Mouse (Mus musculus) brain, embryonic 18.5 days (tissue): Measurements from ENCODE around the gene Lipm.

Experiments
- DNase-seq: peaks from one replicate; pipeline ENCODE4 v3.0.0-alpha.2; 2012; ENCODE audit warnings: low read depth, low spot score

The Lipm gene

DNA sequence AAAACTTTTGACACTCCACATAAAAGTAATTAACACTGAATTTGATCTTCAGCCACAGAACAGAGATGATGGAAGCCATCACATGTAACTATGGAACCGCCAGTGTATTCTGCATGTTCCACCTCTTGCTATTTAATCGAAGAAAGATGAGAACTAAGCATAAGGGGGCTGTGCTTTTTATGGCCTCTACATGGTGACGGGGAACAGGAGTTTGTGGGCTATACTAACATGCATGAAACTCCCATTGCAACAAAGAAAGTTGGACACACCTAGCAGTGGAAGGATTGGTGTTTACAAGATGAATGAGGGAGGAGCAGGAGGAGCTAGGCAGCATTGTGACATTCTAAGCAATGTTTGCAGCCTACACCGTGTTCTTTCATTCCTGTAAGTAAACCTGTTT lies at the start of gene Lipm:
TSS of gene Lipm (plus strand) at position 301 of the 400 bp plus-strand sequence.
- DNase-seq, result no peak

DNA sequence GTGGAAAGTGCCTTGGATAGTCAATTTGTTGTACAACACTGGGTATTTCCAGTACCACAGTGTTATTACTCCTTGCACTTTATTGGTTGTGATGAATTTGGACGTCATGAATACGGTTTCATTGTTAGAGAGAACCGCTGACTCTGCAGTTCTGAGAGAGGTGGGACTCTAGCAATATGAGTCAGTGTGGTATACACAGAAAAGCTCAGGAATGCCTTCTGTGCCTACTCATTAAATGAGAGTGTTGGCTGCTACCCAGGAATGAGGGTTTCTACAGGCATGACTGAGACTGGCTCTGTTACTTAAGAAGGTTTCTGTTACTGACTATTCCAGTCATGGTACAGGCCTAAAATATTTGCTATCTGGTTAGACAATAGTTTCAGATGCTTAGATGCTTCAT lies 49.2 kb upstream of the Lipm start:
- DNase-seq, result no peak

DNA sequence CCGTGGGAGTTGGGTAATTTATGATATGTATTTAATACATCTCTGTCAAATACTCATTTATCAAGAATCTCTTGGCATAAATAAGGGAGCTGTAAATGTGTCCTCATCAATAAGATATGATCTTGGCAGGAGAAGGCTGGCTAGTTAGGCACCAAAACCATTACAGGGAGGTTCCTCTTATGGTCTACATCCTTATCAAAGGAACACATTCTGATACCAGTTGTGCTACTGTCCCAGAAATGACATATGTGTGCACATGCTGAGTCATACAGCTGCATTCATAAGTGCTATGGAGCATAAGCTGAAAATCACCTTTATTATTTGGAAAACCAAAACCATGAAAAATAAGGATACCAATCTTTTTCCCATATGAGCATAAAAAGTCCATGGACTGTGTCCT lies 37.2 kb upstream of the Lipm start:
- DNase-seq, result no peak

DNA sequence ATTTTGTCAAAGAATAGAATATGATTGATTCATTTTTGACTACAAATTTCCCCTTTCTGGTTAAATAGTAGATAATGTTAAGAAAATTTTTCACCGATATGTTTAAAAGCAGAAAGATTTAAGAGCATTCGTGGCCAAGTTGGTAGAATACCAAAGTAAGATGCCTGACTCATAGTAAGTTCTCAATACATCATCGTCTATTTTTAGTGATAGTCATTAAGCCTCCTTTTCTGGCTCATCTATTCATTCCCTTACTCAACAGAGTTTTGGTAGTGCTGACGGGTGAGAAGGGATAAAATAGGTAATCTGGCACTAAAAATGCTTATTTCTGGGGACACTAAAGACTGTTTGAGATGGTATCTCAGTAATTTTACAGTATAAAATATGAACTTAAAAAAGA lies 36.7 kb upstream of the Lipm start:
- DNase-seq, result no peak

DNA sequence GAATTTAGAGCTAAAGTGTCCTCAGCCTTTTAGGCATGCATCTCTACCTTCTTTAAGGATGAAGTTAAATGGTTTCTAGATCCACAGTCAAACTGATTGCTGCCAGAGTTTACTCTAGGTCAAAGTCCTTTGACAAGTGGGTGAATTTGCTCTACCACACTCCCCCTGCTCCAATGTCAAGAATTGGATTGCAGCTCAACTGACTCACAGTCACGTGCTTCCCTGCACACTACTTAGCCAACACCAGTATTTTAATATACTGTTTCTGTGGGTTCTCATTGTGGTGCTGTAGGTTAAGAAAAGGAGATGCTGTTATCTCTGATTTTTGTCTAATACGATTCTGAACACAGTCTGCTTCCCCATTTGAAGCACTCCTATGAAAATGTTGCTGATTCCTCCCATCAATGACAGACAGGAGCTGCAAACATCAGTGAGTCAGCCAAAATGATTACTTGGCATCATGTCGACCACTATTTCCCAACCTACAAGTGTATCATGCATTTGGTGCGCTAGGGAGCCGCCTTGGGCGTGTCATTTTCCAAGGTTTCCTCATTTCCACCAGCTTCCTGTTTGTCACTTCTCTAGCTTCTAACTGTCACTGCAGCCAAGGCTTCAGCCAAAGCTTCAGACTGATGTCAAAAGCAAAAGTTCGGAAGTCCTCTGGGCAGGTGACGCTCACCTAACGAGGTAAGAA lies 33.8 kb upstream of the Lipm start, which contains the start of gene Lipn:
TSS of gene Lipn (plus strand) at position 580 of the 694 bp plus-strand sequence.
- no peak for DNase-seq

DNA sequence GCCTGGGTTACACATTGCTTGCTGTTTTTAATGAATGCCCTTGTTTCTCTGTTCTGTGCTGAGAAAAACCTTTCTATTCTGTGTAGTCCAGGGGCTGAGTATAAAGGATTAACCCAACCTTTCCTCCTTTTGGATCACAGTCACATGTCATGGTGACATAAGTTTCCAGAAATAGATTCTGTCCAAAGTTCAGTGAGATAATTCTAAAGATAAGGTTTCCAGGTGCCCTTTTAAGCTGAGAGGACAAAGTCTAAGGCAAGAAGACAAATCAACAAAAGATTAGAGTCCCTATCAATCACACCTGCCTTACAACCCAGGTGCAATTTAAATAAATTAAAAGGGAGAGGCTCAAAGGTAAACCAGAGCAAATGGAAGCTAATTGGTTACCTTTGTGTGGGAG lies 26.5 kb upstream of the Lipm start:
- no peak for DNase-seq

DNA sequence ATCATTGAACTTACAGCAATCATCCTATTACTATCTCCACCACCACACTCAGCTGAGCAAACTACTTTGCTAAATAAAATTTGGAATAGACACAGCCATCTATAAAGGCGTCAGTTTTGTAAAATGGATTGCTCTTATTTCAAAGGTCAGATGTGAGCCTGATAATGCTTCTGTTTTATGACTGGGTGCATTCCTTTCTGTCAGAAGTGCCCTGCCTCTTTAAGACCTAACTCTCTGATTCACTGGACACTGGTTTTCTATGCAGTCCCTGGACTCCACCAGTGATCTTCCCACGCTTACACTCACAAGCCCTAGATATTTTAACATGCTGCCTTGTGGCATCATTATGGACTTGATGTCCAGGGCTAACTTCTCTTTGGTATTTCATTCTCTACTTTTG lies 22.6 kb upstream of the Lipm start:
- DNase-seq, result no peak

DNA sequence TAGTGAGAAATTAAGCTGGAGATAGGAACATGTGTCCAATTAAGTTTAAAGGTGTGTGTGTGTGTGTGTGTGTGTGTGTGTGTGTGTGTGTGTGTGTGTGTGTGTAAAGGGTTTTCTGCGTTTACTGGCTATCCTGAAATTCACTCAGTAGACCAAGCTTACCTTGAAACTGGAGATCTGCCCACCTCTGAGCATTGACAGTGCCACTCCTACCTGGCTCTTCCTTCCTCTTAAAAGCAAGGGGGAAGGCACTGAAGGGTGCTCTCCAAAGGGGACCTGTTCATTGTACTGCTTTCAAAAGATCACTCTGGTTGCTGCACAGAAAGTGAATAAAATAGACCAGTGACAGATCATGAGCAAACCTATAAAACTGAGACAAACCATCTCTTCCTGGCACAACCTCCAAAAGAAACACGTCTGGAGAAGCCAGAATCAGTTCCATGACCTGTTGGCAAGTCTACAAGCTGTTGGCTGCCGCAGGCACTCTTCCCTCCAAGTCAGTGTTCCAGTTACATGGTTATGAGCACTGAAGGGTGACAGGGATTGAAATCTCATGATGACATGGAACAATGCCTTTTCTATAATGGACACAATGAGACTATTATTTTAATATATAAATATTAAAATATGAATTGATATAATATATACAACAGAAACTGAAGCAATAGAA lies 11.6 kb upstream of the Lipm start:
- no peak for DNase-seq

DNA sequence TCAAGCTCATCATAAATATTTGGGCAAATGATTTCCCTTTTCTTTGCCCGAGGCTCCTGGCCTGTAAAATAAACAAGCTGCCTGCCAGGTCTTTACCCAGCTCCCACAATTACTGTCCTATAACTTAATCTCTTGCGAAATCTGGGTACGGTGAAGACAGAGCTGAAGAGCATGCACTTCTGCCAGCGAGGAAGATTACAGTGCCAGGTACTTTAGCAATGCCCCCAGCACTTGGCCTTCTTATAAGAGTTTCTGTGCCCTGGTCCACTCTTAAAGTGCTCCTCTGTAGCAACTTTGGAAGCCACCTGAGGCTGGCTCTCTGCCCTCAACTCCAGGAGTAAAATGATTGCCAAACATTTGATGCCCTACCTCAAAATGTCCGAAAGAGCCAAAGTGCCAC lies 5.4 kb upstream of the Lipm start:
- no peak for DNase-seq

DNA sequence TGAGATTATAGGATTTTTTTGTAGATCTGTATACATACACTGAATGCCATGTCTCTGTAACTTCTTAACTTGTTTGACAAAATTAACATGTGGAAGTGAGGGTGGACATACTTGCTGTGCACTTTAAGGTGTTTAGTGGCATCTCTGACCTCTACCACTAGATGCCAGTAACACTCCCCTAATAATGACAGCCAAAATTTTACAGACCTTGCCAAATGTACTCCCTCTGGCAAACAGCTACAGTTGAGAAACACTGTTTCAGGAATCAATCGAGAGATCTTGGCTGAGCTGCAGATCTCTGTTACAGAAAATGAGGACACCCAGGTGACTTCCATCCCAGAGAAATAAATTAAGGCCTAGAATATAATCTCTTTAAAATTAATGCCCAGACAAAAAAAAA lies 4.5 kb upstream of the Lipm start:
- no peak for DNase-seq

DNA sequence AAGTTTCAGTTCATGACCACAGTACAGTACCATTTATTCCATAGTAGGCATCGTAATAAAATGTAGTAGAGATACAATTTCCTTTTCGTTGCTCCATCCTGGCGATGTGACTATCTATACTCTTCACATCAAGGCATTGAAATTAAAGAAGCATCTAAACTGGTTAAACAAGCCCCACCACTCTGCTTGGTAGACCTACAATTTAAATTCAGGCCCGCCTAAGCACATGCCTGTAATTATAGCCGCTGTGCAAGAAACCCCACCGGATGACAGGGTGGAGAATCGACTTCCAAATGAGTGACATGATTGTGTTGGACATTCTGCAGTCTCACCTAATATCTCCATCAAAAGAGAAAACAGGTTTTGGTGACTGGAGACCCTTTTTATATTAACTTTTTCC lies 1.2 kb downstream of the Lipm start:
- no peak for DNase-seq

DNA sequence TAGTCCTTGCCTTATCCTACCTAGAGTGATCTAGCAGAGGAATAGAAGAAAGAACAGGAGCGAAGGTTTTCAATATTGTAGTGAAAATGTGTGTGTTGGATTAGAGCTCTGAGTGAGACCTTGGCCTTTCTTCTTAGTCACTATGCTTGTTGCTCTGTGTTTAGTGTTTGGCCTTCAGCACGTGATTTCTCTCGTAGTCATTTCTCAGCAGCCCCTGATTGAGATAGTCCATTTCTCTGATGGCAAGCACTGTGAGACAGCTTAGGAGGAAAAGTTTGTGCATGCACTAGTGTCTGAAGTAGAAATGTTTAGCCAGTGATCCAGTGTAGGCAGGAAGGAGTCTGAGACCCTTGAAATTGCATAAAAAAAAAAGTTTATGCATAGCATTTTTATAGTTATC lies 4.1 kb downstream of the Lipm start:
- DNase-seq, result no peak

DNA sequence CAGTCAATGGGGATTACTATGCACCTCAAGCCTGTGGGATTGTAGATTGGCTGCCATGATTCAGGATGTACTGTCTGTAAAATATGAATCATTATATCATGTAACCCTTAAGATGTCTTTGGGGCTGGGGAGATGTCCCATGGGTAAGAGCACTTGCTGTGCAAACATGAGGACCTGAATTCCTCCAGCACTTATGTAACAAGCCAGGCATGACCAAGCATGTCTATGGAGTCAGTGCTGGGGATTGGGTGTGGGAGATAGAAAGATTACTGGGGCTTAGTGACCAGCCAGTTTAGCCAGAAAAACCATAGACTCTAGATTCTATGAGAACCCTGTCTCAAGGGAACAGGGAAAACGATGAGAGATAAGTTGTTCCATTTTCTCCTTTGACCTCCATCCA lies 18.4 kb downstream of the Lipm start:
- DNase-seq, result no peak

DNA sequence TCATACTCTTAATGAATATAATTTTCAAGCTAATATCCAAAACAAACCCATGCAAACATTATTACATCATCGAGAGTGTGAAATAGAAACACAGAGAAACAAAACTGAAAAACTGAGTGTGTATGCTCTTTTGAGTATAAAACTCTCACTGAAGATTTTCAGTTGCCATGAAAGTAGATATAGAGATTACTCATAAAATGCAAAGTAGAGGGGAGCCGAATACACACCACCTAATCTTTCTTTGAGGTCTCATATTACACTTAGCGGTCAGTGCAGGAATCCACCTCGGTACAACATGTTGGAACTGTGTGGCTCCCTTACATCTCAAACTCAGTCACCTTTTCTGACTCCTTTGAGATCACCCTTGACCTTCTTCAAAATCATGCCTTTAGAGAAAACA lies 18.9 kb downstream of the Lipm start:
- DNase-seq, result no peak

DNA sequence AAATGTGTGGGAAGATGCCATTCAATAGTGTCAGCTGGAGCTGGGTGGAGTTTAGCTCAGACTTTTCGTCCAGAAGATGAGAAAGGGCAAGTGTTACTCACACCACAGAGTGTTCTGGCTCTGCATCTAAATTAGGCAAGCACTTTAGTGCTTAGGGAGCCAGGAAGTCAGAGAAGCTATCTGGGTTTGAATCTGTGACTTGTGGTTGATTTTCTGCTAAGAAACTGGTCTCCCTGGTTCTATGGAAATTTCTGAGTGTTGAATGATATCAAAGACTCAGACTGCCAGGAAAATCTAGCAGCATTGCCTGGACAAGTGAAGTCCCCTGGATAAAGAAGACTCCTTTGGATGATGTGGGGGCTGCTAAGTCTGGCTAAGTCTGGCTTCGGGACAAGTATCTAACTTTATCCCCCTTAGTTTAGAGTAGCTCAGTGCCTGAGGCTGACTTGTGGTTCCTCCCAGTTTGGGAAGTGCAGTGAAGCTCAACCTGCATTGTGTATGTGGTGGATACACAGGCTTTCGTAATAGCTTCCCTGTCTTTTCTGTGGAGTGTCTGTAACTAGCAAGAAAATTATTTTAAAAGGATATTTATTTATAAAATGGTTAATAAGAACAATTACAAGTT lies 19.5 kb downstream of the Lipm start:
- no peak for DNase-seq

DNA sequence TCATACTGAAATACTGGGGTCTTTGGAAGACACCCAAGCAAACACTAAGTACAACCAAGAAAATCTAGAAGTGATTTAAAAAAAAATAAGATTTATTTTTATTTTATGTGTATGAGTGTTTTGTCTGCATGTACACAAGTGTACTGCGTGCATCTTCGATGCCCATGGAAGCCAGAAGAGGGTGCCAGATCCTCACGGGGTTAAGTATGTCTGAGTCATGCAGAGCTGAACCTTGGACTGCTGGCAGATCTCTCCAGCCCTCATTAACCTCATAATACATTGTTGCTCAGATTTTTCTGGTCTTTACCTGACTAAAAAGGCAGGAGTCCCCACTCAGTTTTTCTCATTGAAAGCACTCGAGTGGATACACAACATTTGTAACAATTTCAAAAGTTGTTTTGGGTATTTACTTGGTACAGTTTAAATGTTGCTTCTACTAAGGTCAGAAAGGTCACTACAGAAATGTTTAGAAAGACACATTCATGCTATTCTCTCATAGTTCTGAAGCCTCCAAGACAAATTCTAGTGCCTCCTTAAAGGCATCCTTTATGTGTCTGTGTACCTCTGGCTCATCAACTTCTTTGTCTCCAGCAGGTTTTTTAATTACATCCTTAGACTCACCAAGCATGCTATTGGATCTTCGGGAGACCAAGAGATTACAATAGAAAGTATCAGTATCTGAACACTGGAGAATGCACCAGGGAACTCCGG lies 38.1 kb downstream of the Lipm start:
- DNase-seq, result no peak

DNA sequence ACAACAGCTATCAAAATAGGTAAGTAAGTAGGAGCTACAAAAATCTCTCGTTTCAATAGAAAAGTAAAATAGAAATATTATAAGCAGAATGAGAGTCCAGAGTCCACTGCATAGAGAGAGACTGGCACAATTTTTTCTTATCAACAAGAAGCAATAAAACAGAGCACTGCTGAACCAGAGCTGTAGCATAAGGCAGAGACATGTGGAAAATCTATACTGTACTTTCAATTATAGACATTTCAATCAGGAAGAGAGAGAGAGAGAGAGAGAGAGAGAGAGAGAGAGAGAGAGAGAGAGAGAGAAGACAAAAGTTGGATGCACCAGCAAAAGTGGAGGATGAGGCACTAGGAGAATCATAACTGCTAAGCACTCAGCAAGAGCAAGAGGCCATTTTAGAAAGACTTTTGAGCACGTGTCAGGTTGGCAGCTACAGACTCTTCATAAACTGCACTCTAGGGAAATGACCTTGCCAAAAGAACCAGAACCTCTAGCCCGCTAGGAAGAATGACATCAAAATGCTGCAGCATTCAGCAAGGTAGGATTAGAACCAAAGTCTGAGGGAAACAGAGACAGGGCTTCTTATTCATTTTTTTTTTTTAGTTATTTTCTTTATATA lies 38.8 kb downstream of the Lipm start:
- no peak for DNase-seq

DNA sequence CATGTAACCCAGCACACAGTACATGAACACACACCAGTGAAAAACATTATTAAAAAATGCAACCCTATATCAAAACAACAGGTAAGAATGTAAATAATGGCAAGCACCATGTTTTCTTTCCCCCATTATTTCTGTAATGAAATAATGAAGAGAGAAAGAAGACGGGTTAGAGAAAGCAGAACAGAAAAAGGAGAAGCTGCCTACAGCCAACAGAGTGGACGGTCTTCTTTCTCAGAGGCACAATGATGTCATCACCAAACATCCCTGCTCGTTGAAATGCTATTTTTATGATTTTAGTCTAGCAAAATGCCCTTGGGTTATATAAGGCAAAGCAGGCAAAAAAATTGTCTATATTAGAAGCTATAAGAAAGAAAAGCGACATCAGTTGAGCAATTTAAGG lies 47.7 kb downstream of the Lipm start:
- no peak for DNase-seq

DNA sequence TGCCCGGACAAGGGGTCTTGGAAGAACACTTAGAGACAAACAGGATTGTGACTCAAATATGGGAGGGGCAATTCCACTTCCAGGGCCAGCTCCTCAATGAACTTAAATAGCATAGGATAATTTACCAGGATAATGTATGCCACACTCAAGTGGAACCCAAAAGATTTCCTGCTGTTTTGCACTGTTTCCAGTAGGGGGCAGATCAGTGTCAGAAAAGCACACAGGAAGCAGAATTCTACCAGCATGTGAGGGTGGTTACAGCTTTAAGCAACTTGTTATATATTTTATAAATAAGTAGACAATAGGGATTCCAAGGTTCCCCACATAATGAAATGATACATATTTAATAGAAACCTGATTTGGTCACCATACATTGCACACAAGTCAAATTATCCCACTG lies 51.2 kb downstream of the Lipm start:
- DNase-seq, result no peak

DNA sequence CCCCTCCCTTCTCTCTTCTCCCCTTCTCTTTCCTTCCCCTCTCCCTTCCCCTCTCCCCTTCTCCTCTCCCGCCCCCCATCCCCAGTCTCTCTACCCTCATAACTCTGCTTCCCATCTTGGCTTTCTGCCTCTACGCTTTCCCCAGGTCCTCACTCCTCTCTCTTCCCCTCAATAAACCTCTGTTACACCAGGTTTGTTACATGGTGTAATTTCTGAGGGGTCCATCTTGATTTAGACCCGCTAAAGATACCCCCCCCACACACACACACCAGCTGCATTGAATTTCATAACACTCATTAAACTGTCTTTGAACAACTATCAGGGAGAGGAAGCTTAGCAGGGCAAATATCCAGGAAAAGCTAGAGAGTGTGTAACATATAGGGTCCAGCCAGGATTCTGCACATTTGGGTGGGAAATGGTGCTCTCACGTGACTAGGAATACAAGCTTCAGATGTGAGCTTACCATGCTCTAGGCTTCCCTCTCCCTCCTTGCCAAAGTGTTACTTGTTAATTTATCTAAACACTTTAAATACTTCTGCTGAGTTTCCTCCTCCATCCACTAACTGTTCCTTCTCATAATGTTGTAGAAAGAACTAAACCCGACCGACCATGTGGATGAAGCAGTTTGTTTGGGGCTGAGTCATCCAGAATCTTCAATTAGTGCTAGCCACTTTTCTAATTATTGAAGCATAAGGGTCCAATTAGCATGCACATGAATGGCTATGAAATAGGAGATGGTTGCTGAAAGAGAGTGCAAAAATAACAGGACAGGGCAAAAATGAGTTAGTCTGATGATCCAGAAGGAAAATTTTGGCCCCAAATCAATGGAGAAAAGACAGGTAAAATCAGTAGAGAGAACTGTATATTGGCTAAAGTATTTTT lies 52.8 kb downstream of the Lipm start:
- DNase-seq, result no peak

DNA sequence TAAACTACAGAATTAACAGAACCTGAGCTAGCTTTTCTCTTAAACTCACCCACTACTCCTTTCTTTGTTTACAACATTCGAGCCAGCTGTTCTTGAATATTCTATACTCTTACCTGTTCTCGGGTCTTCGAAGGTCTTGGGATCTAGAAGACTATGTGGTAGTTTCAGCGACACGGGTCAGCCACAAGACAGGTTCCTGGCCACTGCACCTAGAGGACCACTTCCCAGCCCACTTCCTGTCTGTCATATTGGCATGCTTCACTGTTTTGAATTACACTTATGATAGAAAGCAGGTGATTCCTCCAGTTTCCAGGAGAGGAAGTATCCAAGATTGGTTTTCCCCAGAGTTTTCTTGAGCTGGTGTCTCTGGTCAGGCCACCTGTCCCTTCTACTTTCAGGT lies 62.0 kb downstream of the Lipm start:
- DNase-seq, result no peak
